Mouse (Mus musculus) heart, embryonic 16.5 days (tissue): ENCODE measurements around the gene Pld5. TPM values are rescaled to one million over a fixed set of nuclear protein-coding genes. Genes with fewer than 3 reads are reported as not detected.

Experiments used
- ATAC-seq: fragments of 200-750 bp; cut with Nextera tagmentation; replicated peaks from 2 replicates; pipeline ENCODE4 v1.8.0; 2017; ENCODE audit warnings: moderate number of reproducible peaks; ENCODE audit not compliant: insufficient read depth, low FRiP score; ENCODE audit errors: extremely low read depth
- H3K27ac ChIP-seq: fragments of 300-500 bp; sonication (generic); 2 replicates; pipeline ENCODE4 v1.5.1; 2014; ENCODE audit warnings: mild to moderate bottlenecking, low read length, control low read depth, moderate library complexity
- H3K27me3 ChIP-seq: fragments of 300-500 bp; sonication (generic); 2 replicates; pipeline ENCODE4 v1.6.1; 2014; ENCODE audit warnings: low read length, mixed read lengths; ENCODE audit not compliant: control insufficient read depth, insufficient read depth
- H3K36me3 ChIP-seq: fragments of 300-500 bp; sonication (generic); 2 replicates; pipeline ENCODE4 v1.6.1; 2014; ENCODE audit not compliant: control insufficient read depth, insufficient read depth
- H3K4me1 ChIP-seq: fragments of 300-500 bp; sonication (generic); 2 replicates; pipeline ENCODE4 v1.6.1; 2014; ENCODE audit warnings: low read length, mixed read lengths; ENCODE audit not compliant: control insufficient read depth, insufficient read depth
- H3K4me2 ChIP-seq: fragments of 300-500 bp; sonication (generic); 2 replicates; pipeline ENCODE4 v1.6.1; 2014; ENCODE audit warnings: low read depth, mild to moderate bottlenecking, control low read depth, low read length
- H3K4me3 ChIP-seq: fragments of 300-500 bp; sonication (generic); 2 replicates; pipeline ENCODE4 v1.5.1; 2014; ENCODE audit warnings: mild to moderate bottlenecking, control low read depth, low read length
- H3K9ac ChIP-seq: fragments of 300-500 bp; sonication (generic); 2 replicates; pipeline ENCODE4 v1.6.1; 2014; ENCODE audit warnings: low read length, control low read depth
- H3K9me3 ChIP-seq: fragments of 300-500 bp; sonication (generic); replicated peaks from 2 replicates; pipeline ENCODE4 v1.6.1; 2016; ENCODE audit warnings: low read length; ENCODE audit not compliant: control insufficient read depth
- WGBS: fragments of 180-500 bp; shearing (Covaris S2); extraction: QIAGEN DNeasy Blood & Tissue Kit; methylation state at CpG from one replicate; pipeline ENCODE4 v1.1.7; 2014; 5-methylcytosine and 5-hydroxymethylcytosine counted together
- polyA plus RNA-seq: library from polyadenylated mRNA; unstranded; fragments of >200 nt; fragmentation: Nextera tagmentation; extraction: Ambion mirVana; gene quantifications from 2 replicates; pipeline ENCODE4 v1.2.1, GENCODE M21; 2015

The Pld5 gene
- polyA plus RNA-seq, 1 experiment from 2014 or later, result 0.59 TPM

DNA sequence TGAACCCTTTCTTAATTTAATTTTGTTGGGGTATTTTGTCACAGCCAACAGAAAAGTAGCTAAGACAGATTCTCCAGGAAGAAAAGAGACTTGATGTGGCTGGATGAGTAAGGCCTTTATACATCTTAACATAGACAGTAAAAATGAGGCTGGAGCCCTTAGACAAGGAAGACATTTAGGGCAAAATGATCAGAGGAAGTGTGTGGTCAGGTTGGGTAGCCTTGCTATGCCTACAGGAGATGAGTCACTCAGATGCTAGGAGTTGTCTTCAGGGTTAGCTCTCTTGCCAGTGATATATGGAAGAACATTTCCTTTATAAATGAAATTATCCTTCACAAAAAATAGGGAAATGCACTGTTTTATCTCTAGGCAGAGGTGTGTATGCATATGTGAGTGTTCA is 198.3 kb downstream of the Pld5 start:
- no peak overlapping the region for H3K27ac ChIP-seq
- H3K4me2 ChIP-seq, result no peak overlapping the region
- no peaks in the 10 kb centered on the region for H3K9me3 ChIP-seq
- ATAC-seq, result no peak
- no peaks in the 10 kb centered on the region for H3K36me3 ChIP-seq
- peaks cover 12% of the 10 kb centered on the region for H3K4me1 ChIP-seq
- no peak overlapping the region for H3K9ac ChIP-seq
- no peak overlapping the region for H3K4me3 ChIP-seq
- H3K27me3 ChIP-seq, result no peaks in the 10 kb centered on the region

- Histone ChIP-seq H3K27ac (no peak overlapping the region), H3K4me1 (peaks cover 12% of the 10 kb centered on the region), H3K9ac (no peak overlapping the region), H3K9me3 (no peaks in the 10 kb centered on the region), H3K27me3 (no peaks in the 10 kb centered on the region), H3K4me3 (no peak overlapping the region), H3K36me3 (no peaks in the 10 kb centered on the region), H3K4me2 (no peak overlapping the region)
- ATAC-seq, result no peak; the same call in 1 of the 2 replicates
Measured at GRCm38 (mm10) chr1:176075810-176076209, 199.3 kb downstream of the Pld5 start.

DNA sequence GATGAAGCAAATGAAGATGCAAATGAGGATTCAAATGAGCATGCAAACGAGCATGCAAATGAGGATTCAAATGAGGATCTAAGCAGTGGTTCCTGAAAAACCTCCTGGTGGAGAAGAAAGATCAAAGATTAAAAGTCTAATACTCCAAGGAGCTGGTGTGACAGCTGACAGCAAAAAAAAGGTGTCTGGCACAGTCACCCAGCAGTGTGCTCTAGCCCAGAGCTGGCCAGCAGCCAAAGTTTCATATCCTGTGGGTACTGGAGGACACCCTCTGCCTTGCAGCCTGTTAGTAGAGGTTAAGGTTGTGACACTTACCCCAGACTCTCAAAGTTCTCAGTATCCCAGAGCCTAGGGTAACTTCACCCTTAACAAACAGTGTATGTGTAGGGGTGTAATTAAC is 199.7 kb downstream of the Pld5 start:
- no peaks in the 10 kb centered on the region for H3K9me3 ChIP-seq
- H3K4me3 ChIP-seq, result no peak overlapping the region
- no peak overlapping the region for H3K4me2 ChIP-seq
- WGBS, result 58% methylated on average over 1 of the region's 1 CpGs
- H3K4me1 ChIP-seq, result peaks cover 12% of the 10 kb centered on the region
- no peaks in the 10 kb centered on the region for H3K27me3 ChIP-seq
- no peaks in the 10 kb centered on the region for H3K36me3 ChIP-seq
- peak; percentile 80; the same call in 1 of the 2 replicates for ATAC-seq
- no peak overlapping the region for H3K27ac ChIP-seq
- H3K9ac ChIP-seq, result no peak overlapping the region

- Histone ChIP-seq H3K4me1 (peaks cover 12% of the 10 kb centered on the region), H3K27ac (no peak overlapping the region), H3K4me3 (no peak overlapping the region), H3K9me3 (no peaks in the 10 kb centered on the region), H3K9ac (no peak overlapping the region), H3K4me2 (no peak overlapping the region), H3K27me3 (no peaks in the 10 kb centered on the region), H3K36me3 (no peaks in the 10 kb centered on the region)
- WGBS, result 22% methylated on average over 5 of the region's 5 CpGs
- ATAC-seq, result no peak
Measured at GRCm38 (mm10) chr1:176074526-176074925, 200.6 kb downstream of the Pld5 start.

DNA sequence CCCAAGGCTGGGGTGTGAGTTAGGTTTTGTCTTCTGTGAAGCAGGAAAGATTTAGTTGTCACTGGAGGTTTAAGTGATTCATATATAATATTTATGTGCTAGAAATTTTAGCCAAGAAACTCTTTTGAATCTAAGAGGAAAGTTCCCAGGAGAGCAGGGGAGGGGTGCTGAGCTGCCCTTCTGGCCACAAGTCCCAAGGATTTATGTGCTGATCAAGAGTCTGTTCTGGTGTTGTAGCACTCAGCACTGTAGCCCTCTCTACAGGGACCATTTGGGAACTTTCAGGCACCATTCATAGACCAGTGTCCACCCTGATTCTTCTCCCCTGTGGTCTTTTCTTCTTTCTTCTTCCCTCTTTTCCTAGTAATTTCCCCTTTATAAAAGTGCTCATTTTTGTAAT is 209.8 kb downstream of the Pld5 start:
- Histone ChIP-seq H3K9ac (no peak overlapping the region), H3K27me3 (no peaks in the 10 kb centered on the region), H3K36me3 (no peaks in the 10 kb centered on the region), H3K9me3 (peaks cover 4% of the 10 kb centered on the region; the same call in 1 of the 2 replicates), H3K4me1 (no peaks in the 10 kb centered on the region), H3K4me2 (no peak overlapping the region), H3K27ac (no peak overlapping the region), H3K4me3 (no peak overlapping the region)
- ATAC-seq, result no peak

DNA sequence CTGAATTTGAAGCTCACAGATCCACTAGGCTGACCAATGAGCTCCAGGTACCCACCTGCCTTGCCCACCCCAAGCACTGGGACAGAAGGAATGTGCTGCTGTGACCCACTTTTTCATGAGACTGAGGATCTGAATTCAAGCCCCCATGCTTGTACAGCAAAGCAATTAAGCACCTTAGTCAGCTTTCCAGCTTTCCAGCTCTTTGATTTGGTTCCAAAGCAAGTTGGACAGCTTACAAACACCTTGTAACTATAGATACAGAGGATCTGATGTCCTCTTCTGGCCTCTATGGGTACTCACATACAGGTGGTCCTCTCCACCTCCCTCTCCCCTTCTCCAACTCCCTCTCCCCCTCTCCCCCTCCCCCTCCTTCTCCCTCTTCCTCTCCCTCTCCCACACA is 210.6 kb downstream of the Pld5 start:
- Histone ChIP-seq H3K36me3 (no peaks in the 10 kb centered on the region), H3K9ac (no peak overlapping the region), H3K27me3 (no peaks in the 10 kb centered on the region), H3K27ac (no peak overlapping the region), H3K4me1 (no peaks in the 10 kb centered on the region), H3K4me3 (no peak overlapping the region), H3K9me3 (peaks cover 4% of the 10 kb centered on the region; the same call in 1 of the 2 replicates), H3K4me2 (no peak overlapping the region)
- no peak for ATAC-seq

DNA sequence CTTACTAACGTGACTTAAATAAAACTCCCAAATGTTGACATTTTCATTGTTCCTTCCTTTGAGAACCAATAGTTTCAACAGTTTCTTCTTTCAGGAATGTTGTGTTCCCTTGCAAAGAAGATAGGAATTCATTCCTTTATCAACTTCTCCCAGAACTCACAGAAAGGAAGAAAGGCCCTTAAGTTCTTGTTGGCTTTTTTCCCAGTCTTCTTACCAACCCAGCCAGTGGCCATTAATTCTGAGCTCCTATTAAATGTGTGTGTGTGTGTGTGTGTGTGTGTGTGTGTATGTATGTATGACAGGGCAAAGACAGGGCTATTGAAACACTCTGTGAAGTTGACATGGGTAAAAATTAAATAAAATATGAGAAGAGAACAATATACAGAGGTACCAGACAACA is 221.5 kb downstream of the Pld5 start:
- H3K9me3 ChIP-seq, result no peaks in the 10 kb centered on the region
- no peak for ATAC-seq
- H3K27ac ChIP-seq, result no peak overlapping the region
- no peak overlapping the region for H3K4me2 ChIP-seq
- no peaks in the 10 kb centered on the region for H3K4me1 ChIP-seq
- 33% methylated on average over 1 of the region's 1 CpGs for WGBS
- H3K36me3 ChIP-seq, result no peaks in the 10 kb centered on the region
- H3K4me3 ChIP-seq, result no peak overlapping the region
- H3K27me3 ChIP-seq, result no peaks in the 10 kb centered on the region
- no peak overlapping the region for H3K9ac ChIP-seq

DNA sequence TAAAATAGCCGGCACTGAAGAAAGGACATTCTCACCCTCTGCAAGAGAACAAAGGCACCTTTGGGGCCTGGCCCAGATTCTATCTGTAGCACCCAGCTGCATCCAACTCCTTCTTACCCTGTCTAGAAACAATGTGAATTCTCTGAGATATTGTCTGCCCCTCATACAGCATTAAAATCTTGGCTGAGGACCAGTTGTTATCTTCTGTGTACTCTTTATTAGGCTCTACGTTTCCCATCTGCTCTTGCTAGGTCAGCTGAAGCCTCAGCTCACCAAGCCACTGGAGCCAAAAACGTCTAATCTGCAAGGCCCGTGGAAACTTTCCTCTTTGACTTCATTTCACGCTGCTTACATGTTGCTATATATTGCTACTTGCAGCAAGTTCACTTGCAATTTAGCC is 228.1 kb downstream of the Pld5 start:
- Histone ChIP-seq H3K27ac (no peak overlapping the region), H3K27me3 (no peaks in the 10 kb centered on the region), H3K4me2 (no peak overlapping the region), H3K9ac (no peak overlapping the region), H3K4me3 (no peak overlapping the region), H3K4me1 (peaks cover 16% of the 10 kb centered on the region), H3K9me3 (no peaks in the 10 kb centered on the region), H3K36me3 (no peaks in the 10 kb centered on the region)
- 15% methylated on average over 5 of the region's 5 CpGs for WGBS
- peak; percentile 49; the same call in 1 of the 2 replicates for ATAC-seq

GRCm38 (mm10) chr1:176046375-176046774 is 228.7 kb downstream of the Pld5 start:
- Histone ChIP-seq H3K4me2 (no peak overlapping the region), H3K4me1 (peaks cover 16% of the 10 kb centered on the region), H3K27me3 (no peaks in the 10 kb centered on the region), H3K27ac (no peak overlapping the region), H3K9me3 (no peaks in the 10 kb centered on the region), H3K4me3 (no peak overlapping the region), H3K9ac (no peak overlapping the region), H3K36me3 (no peaks in the 10 kb centered on the region)
- no peak for ATAC-seq
- WGBS, result 89% methylated on average over 1 of the region's 1 CpGs

- Histone ChIP-seq H3K36me3 (no peaks in the 10 kb centered on the region), H3K4me1 (peaks cover 16% of the 10 kb centered on the region), H3K4me2 (no peak overlapping the region), H3K27me3 (no peaks in the 10 kb centered on the region), H3K9me3 (no peaks in the 10 kb centered on the region), H3K4me3 (no peak overlapping the region), H3K27ac (no peak overlapping the region), H3K9ac (no peak overlapping the region)
- no peak for ATAC-seq
- 83% methylated on average over 4 of the region's 4 CpGs for WGBS
Measured at GRCm38 (mm10) chr1:176043056-176043455, 232.1 kb downstream of the Pld5 start.
